Mouse (Mus musculus) spleen, adult 12 weeks (tissue): Measurements from ENCODE around the gene Rtp1.

Experiments
- DNase-seq: peaks from one replicate; pipeline ENCODE4 v3.0.0; 2022; ENCODE audit warnings: low spot score

Gene Rtp1

GRCm38 (mm10) chr16:23456534-23456933 is 27.6 kb downstream of the Rtp1 start:
- no peak for DNase-seq

DNA sequence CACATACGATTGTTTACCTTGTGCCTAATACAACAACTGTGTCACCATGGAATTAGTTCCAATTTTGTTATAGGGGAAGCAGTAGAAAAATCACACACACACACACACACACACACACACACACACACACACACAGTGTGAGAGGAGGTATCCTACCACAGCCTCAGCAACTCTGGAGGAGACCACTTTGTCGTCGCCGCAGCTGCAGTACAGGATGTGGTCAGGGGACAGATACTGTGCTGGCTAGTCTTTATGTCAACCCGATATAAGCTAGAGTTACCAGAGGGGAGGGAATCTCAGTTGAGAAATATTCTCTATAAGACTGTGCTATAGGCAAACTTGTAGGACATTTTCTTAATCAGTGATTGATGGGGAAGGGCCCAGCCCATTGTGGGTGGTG is 28.4 kb downstream of the Rtp1 start:
- DNase-seq = no peak

DNA sequence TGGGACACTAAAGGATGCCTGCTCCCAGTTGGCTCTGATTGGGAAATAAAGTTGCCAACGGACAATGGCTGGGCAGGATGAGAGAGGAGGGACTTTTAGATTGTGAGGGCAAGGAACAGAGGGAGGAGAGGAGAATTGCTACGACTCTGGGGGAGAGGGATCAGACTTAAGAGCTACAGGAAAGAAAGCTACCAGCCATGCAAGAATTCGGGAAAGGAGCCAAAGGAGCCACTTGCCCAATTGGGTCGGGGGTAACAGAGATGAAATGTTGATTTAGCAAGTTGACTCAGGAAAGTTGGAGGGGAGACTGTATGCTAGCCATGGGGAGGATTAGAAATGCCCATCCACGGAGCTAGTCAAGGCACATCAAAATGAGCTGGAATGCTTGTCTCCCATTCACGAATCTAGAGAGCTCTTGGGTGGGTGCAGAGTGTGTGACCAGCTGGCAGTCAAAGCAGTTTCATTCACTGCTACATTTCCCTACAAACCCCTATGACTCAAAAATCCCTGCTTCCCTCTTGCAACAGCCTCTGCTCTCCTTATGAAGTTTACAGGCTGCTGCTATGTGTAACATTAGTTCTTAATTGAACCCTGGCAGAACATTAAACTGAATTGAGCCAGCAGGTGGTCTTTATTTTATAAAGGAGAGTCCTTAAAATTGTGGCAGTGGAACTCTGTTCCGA is 30.1 kb downstream of the Rtp1 start:
- DNase-seq = no peak

DNA sequence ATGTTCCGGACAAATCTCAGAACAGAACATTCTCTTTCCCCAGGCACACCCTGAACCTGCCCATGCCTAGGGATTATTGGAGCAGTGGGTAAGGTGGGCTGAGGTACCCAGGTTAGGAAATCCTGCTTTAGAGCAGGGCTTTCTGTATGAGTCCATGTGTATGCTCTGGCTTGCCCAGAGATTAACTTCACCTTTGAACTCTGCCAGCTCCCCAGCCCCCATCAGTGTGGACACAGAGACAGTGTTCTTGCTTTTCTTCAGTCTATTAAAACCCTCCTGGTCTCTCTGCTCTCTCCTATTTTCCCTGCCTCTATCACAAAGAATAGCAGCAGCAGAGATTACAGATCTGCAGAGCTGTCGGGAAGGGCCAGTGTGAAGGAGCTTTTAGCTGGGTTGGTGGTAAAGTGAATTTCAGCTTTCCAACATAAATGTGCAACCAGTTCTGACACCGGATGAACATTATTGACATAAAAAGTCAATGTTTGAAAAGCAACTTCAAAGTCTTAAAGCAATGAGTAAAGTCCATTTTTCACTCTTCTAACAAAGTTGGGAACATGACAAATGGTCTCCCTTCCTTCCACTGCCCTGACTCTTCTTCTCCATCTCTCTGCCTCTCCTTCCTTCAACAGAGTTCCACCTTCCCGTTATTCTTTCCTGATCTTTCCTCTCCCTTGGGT is 34.9 kb downstream of the Rtp1 start:
- DNase-seq = no peak

- DNase-seq = no peak
Observed at GRCm38 (mm10) chr16:23471551-23471950, 42.6 kb downstream of the Rtp1 start.

DNA sequence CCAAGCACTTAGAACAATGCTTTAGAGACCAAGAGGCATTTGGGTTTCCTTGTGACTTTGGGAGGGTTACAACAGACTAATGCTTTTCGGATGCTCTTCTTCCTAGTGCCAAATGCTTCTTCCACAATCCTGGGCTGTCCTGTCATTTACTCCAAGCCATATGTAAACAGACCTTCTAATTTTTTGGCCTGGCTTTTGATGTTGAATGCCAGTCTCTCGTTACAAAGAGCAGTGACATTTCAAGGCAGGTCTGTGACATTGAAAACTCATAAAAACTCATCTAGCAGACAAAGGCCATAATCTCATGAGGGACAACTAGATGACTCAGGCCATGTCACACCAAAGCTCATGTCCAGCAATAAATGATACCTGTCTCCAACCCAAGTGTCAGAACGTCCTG is 43.1 kb downstream of the Rtp1 start:
- DNase-seq = no peak

- no peak for DNase-seq
Observed at GRCm38 (mm10) chr16:23475651-23476050, 46.7 kb downstream of the Rtp1 start.

GRCm38 (mm10) chr16:23476598-23476997 is 47.7 kb downstream of the Rtp1 start:
- DNase-seq = no peak

GRCm38 (mm10) chr16:23479872-23480603 is 51.1 kb downstream of the Rtp1 start:
- no peak for DNase-seq

DNA sequence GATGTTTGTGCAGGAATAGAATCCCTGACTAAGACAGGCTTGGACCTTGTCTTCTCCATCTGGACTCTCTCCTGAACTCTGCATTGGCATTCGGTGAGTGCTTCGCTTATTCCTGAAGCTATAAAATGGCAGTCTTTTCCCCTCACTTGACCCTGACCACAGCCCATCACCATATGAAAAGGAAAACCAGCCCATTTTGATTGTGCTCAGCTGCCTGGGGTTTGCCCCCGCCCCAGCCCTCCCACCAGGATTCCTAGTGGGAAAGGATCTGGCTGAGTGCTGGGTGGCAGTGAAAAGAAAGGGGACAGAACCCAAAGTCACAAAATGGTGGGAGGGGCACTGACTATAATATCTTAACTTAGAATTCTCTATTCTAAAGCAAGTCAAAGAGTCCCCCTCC is 53.3 kb downstream of the Rtp1 start:
- no peak for DNase-seq

DNA sequence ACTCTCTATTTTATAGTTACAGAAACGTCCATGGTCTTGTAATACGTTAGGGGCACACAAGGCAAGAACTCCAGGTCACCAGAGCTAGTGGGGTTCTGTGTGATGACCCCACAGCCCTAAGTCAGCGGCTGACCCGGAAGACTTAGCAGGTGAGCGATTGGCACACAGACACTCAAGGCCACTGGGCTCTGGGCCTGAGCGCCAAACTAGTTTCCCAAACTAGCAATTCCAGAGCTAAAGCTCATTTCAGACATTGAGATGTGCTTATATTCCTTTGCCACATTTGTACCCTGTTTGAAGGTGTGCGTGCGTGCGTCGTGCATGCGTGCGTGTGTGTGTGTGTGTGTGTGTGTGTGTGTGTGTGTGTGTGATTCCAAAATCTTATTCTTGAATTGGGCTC is 53.9 kb downstream of the Rtp1 start:
- no peak for DNase-seq

DNA sequence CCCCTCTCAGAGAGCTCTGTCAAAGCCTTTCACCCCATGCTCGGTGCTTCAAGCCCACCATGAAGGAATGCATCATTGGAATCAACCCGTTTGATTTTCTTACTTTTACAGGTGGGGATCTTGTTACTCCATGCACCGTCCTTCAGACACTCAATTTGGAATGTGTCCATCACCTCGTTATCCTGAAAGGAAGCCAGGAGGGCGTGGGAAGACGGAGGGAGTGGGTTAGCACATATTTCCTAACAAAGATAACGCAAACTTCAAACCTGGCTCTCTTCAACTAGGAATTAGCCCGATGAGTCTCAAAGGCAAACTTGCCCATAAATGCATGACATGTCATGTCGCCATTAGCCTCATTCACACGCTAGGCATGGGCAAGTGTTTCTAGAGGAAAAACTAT is 54.4 kb downstream of the Rtp1 start:
- no peak for DNase-seq
